Mouse (Mus musculus) inflammation-experienced regulatory T-cells, adult 6 months (primary cell): ENCODE results near the gene Nptn. TPM values are rescaled to one million over a fixed set of nuclear protein-coding genes. Genes with fewer than 3 reads are reported as not detected.
"Not testable (repeated sequence)": the region's sequence is repeated elsewhere in the genome, so short reads cannot be mapped to it uniquely, and the experiment has no call there.

Experiments
- ATAC-seq: one replicate; pipeline ENCODE4 v1.8.0; 2017
- polyA plus RNA-seq, 3 experiments: library from polyadenylated mRNA; unstranded; fragments of 100-300 nt; shearing (Covaris generic); gene quantifications; one replicate each; pipeline ENCODE4 v1.2.1; 2017

Gene Nptn
- polyA plus RNA-seq, 3 experiments from 2014 or later: 85.5 to 164 (median 109) TPM

DNA sequence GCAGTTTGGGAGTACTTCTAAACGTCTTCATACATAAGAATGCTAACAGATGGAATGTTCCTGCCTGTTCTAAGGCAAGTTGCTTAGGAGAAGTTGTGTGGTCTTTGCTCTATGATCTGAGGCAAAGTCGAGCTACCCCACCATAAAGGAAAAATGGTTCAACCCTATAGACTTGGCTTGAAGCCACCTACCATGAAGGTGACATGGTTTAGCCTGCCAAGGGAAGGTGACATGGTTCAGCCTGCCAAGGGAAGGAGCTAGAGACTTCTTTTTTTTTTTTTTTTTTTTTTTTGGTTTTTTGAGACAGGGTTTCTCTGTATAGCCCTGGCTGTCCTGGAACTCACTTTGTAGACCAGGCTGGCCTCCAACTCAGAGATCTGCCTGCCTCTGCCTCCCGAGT lies 16.1 kb upstream of the Nptn start:
- not testable (repeated sequence) for ATAC-seq

GRCm38 (mm10) chr9:58567682-58568081 lies 14.4 kb upstream of the Nptn start:
- no peak for ATAC-seq

DNA sequence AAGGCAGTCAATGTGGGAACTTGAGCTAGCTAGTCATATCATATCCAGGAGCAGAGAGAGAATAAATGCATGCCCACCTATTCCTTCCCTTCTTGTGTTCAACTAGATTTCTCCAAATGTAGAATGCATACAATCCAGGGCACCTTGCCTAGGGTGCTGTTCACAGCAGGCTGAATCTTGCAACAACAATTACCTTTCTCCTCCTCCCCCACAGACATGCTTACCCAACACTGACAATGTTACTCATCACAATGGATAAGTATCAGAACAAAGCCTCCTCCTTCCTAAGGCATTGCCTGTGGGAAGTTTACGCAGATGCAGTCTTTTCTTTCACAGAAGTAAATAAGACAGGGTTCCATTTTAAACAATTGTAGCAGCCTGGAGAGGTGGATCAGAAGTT lies 11.0 kb upstream of the Nptn start:
- ATAC-seq: no peak

DNA sequence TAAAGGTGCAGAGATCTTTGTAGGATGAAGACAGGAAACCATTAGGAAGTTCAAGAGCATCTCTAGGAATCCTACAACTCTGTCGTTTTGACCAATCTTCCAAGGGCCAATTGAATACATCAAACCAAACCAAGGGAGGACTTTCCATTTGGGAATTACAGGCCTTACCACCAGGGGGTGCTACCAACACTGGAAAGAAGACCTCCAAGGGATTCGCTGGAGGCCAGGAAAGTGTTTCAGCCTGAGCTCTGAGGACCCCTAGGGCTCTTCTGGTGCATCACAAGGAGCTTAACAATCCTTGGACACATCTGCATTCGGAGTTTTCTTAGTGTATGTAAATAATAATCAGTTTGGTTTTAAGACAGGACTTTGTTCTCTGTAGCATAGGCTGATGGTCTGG lies 3.4 kb upstream of the Nptn start:
- no peak for ATAC-seq

DNA sequence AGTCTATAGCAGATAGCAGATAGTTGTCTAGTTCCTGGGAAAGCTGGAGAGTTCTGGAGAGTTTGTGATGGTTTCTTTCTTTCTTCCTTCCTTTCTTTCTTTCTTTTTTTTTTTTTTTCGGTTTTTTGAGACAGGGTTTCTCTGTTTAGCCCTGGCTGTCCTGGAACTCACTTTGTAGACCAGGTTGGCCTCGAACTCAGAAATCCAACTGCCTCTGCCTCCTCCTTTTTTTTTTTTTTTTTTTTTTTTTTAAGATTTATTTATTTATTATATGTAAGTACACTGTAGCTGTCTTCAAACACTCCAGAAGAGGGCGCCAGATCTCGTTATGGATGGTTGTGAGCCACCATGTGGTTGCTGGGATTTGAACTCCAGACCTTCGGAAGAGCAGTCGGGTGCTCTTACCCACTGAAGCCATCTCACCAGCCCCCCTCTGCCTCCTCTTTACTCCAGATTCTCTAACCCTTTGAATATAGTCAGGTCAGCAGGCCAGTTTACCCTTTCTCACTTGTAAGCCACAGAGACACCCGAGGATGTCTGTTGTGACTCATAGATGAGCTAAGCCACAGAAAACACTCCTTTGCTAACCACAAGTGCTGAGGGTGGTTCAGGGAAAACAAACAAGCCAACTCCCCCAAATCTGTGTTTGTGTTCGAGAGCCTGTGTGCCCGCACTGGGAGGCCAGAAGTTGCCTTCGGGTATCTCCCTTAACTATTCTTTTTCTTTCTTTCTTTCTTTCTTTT lies 1.4 kb upstream of the Nptn start:
- peak; percentile 25 for ATAC-seq

DNA sequence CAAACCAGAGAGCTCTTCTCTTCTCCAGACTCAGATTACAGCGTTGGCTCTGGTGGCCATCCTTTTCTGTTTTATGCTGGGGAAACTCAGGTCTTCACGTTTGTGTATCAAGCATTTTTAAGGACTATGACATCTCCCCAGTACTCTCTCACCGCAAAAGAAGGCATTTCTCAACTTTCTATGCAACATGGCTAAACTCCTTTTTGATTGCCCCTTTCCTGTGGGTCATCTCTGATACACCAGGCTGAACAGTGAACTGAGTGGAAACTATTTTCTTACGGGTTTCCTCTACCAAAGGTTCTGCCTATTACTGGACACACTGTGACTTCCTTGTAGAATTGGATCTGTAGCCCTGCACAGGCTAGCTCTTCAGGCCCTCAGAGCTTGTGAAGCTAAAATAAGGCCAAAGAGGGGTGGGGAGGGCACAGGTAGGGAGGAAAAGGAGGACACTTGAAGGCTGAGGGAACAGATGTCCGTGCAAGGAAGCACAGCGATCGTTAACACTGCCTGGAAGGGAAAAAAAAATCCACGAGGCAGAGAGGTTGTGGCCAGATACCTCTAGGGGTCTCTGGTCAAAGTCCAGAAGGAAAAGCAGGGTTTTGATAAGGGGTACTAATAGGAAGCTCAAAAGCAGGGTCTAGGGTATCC lies 633 bp upstream of the Nptn start:
- no peak for ATAC-seq

GRCm38 (mm10) chr9:58582581-58583266 lies 684 bp downstream of the Nptn start:
- peak; percentile 11 for ATAC-seq

DNA sequence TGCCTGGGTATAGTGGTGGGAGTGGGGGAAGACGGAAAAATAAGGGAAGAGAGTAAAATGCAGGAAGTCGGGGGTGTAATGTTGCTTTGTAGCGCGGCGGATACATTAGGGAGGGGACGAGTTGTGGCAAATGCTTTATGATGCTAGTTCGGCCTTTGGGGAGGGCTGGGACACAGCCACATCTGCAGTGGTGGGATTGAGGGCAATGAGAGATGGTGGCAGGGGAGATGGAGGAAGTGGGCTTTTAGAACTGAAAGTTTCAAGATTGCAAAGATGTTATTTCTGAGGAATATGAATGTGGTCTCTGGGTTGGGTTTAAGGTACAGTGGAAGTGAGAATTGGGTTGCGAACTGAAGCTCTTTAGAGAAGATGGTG lies 1.2 kb downstream of the Nptn start:
- ATAC-seq: no peak

DNA sequence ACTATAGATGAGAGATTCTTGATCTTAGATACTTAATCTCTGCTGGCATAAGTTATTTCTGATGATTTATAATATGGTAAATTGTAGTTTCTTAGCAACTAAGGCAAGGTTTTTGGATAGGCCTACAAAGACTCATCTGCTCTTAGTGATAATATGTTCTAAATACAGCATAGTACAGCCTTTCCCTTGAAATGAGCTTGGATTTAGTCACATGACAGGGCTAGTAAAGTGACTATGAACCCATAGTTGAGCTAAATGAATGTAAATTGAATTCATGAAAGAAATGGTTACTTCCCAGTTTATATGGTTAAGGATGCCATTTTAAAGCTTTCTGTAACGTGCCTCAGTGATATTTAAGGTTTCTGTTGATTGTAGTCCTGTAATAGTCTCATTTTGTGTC lies 2.3 kb downstream of the Nptn start:
- ATAC-seq: no peak

GRCm38 (mm10) chr9:58588657-58589056 lies 6.6 kb downstream of the Nptn start:
- ATAC-seq: no peak

DNA sequence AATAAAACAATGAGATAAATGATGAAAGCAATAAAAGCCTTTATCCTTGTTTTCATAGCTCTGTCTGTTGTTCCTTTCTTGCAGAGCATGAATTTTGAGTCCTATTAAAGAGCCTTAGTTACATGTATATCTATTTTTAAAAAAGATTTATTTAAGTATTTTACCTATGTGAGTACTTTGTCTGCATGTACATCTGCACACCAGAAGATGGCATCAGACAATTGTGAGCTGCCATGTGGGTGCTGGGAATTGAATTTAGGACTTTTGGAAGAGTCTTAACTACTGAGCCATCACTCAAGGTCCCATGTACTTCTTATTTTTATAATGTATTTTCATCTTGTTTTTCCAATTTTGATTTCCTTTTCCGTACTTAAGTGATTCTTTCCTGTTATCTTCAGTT lies 13.3 kb downstream of the Nptn start:
- no peak for ATAC-seq

- no peak for ATAC-seq
These were observed 31.8 kb downstream of the Nptn start for GRCm38 (mm10) chr9:58613790-58614189.

- ATAC-seq: no peak
These were observed 33.3 kb downstream of the Nptn start for GRCm38 (mm10) chr9:58615064-58615938.

- ATAC-seq: no peak
These were observed 41.0 kb downstream of the Nptn start for GRCm38 (mm10) chr9:58623009-58623408.

DNA sequence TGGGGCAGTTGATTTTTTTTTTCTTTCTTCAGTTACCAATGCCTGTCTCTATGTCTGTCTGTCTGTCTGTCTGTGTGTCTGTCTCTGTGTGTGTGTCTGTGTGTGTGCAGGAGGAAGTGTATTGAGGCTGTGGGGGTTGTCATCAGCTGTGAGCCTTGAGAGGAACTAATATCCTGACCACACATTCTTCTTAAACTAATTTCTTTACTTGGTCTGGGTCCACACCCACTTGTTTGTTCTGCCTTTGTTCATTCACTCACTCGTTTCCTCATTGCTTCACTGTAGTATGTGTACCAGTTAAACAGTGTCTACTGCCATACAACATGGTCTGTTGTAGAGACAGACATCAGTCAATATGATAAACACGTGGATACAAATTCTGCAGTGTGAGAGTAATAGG lies 45.2 kb downstream of the Nptn start:
- no peak for ATAC-seq

DNA sequence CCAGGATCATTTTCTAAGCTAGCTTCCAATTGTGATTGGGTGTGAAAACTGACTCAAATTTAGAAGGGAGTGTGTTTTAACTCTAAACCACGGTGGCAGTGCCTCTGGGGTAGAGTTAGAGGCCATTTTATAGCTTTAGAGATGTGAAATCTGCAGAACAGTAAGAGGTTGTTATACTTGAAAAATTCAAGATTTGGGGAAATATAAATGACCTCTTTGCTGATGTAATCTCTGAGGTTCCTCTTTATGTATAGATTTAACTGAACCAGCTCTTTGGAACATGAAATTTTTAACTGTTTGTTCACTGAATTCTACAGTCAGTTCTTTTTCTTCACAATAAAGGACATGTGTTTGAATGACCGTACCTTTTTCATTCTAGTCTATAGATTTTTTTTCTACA lies 48.4 kb downstream of the Nptn start:
- no peak for ATAC-seq

GRCm38 (mm10) chr9:58648406-58649264 lies 66.6 kb downstream of the Nptn start:
- ATAC-seq: no peak

- no peak for ATAC-seq
These were observed 67.2 kb downstream of the Nptn start for GRCm38 (mm10) chr9:58649265-58649626.

- ATAC-seq: no peak
These were observed 70.0 kb downstream of the Nptn start for GRCm38 (mm10) chr9:58651993-58652392.

DNA sequence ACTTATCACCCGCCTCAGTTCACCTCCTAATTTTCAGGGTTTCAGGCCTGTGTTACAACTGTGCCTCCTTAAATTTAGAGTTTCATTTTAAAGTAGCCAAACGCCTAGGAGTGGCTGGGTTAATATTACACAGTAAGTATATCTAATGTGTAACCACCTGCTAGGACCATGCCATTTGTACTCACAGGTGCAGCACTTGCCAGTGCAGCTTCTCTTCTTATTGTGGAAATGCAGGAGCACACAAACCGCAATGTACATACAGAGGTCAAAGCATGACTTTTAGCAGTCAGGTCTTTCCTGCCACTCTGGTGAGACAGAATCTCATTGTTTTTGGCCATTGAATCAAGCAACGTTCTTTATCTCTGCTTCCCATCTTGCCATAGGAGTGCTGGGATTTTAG lies 72.5 kb downstream of the Nptn start:
- no peak for ATAC-seq

DNA sequence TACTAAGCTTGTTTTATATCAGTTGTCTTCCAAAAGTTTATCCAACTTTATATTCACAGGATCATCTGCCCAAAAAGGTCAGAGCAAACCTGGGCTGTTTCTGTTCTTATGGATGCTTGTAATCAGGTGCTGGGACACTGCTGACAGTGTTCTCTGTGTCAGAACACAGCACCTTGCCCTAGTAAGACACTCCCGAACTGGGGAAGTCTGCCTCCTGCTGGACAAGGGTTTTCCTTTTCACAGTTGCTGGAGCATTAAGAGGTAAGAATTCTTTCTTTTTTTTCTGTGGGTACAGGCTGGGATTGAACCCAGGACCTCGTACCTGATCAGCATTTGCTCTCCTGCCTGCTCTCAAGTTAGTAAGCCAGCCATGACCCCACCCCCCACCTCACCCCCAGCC lies 74.4 kb downstream of the Nptn start:
- no peak for ATAC-seq

DNA sequence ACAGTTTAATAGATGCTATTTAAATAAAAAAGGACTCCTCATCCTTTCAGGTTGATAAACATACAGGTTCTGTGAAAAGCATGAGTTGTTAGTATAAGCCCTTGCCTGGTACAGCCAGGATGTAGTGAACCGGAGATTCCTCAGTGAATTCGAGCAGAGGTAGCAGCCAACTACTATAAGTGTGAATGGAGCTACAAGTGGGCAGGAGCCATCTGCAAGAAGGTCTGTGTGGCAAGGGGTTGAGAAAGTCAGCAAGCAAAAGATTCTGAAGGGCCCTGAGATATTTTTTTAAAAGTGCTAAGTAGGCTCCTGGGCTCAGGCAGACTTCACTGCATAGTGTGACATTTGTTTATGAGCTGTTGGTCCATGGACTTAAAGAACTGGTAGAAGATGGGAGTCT lies 74.8 kb downstream of the Nptn start:
- ATAC-seq: no peak
